Mouse (Mus musculus): ENCODE measurements around the gene Gm15155.

DNA sequence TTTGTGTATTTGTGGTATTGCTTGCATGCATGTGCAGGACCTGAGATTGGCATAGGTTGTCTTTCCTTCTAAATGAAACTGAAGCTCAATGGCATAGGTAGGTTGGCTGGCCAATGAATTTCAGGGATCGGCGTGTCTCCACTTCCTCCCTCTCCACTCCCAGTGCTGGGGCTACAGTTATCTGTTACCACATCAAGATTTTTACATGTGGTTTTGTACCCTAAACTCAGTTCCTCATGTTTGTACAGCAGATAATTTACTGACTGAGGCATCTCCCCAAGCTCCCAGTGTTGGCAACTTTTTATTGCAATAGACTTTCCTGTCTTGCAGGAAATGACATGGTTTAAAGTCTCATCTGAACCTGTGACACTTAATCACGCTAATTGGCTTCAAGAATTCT, 21.4 kb downstream of the Gm15155 start:
- TF ChIP-seq CTCF (conservative IDR thresholded peaks at IDR 0.05; ENCODE audit: insufficient read depth, insufficient read length, low read depth, low read length) (no peak), POLR2A (IDR thresholded peaks at IDR 0.05; ENCODE audit: low read depth, low read length) (no peak)
